Mouse (Mus musculus) heart, embryonic 14.5 days (tissue): ENCODE measurements around the gene Grik3. TPM values are rescaled to one million over a fixed set of nuclear protein-coding genes. Genes with fewer than 3 reads are reported as not detected.

Experiments
- ATAC-seq: fragments of 200-750 bp; cut with Nextera tagmentation; 2 replicates; pipeline ENCODE4 v1.8.0; 2017; ENCODE audit warnings: low read depth, moderate TSS enrichment; ENCODE audit not compliant: insufficient number of reproducible peaks, insufficient read depth, low FRiP score
- H3K27ac ChIP-seq, 2 experiments: fragments of 200-500 bp in 1 of 2; fragments of 300-500 bp in 1 of 2; sonication (generic) in 1 of 2; replicated peaks in 1 of 2; 2 replicates each; pipeline ENCODE4 v1.5.1; 2012 to 2014; ENCODE audit warnings: low read depth in 2 of 2, low read length in 2 of 2, control low read depth in 1 of 2, mild to moderate bottlenecking in 1 of 2, mixed read lengths in 1 of 2; ENCODE audit not compliant: control insufficient read depth in 1 of 2, insufficient read depth in 1 of 2
- H3K27me3 ChIP-seq: fragments of 300-500 bp; sonication (generic); 2 replicates; pipeline ENCODE4 v1.6.1; 2014; ENCODE audit warnings: mild to moderate bottlenecking, low read length, control low read depth; ENCODE audit not compliant: control insufficient read depth, insufficient read depth
- H3K36me3 ChIP-seq: fragments of 300-500 bp; sonication (generic); 2 replicates; pipeline ENCODE4 v1.6.1; 2014; ENCODE audit warnings: mild to moderate bottlenecking, control low read depth, low read length, mixed read lengths; ENCODE audit not compliant: control insufficient read depth, insufficient read depth
- H3K4me1 ChIP-seq, 2 experiments: fragments of 200-500 bp in 1 of 2; fragments of 300-500 bp in 1 of 2; sonication (generic) in 1 of 2; 2 replicates each; pipeline ENCODE4 v1.6.1; 2012 to 2014; ENCODE audit warnings: low read length in 2 of 2, control low read depth in 1 of 2, mixed read lengths in 1 of 2; ENCODE audit not compliant: control insufficient read depth in 2 of 2, insufficient read depth in 2 of 2
- H3K4me2 ChIP-seq: fragments of 300-500 bp; sonication (generic); 2 replicates; pipeline ENCODE4 v1.6.1; 2014; ENCODE audit warnings: mild to moderate bottlenecking, low read length
- H3K4me3 ChIP-seq, 2 experiments: fragments of 200-500 bp in 1 of 2; fragments of 300-500 bp in 1 of 2; sonication (generic) in 1 of 2; 2 replicates each; pipeline ENCODE4 v1.5.1; 2012 to 2014; ENCODE audit warnings: low read length in 2 of 2, mild to moderate bottlenecking in 2 of 2, control low read depth in 1 of 2, low read depth in 1 of 2, moderate library complexity in 1 of 2; ENCODE audit not compliant: control insufficient read depth in 1 of 2, insufficient read depth in 1 of 2
- H3K9ac ChIP-seq: fragments of 300-500 bp; sonication (generic); 2 replicates; pipeline ENCODE4 v1.6.1; 2014; ENCODE audit warnings: mild to moderate bottlenecking, low read length
- H3K9me3 ChIP-seq: fragments of 300-500 bp; sonication (generic); 2 replicates; pipeline ENCODE4 v1.6.1; 2016; ENCODE audit warnings: low read length, control low read depth; ENCODE audit not compliant: control insufficient read depth
- WGBS: fragments of 180-500 bp; shearing (Covaris S2); extraction: QIAGEN DNeasy Blood & Tissue Kit; methylation state at CpG from one replicate; pipeline ENCODE4 v1.1.7; 2014; 5-methylcytosine and 5-hydroxymethylcytosine counted together
- polyA plus RNA-seq: library from polyadenylated mRNA; unstranded; fragments of >200 nt; fragmentation: Nextera tagmentation; extraction: Ambion mirVana; gene quantifications from 2 replicates; pipeline ENCODE4 v1.2.1, GENCODE M21; 2014

The Grik3 gene
- polyA plus RNA-seq, 1 experiment from 2014 or later: 0.22 TPM

DNA sequence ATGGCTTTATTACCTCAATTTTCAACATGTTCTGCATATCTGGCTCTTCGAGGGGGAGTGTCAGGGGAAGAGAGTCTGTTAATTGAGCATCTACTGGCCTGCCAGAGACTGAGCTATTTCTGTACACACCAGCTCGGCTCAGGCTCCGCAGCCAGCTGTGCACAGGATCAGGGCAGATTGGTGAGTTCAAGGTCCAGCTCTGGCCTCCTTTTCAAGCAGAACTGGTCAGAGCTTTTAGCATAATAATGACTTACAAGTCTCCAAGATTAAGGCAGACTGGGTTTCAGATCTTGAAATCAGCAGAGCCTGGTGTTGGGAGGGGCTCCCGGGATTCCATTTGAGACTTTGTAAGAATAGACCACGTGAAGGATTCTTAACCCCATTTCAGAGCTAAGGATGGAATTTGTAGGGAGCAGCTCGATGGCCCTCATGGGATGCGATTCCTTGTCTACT, 55.3 kb downstream of the Grik3 start:
- Histone ChIP-seq H3K27me3 (peaks cover 10% of the 10 kb centered on the region), H3K4me1 (no peaks in the 10 kb centered on the region), H3K9ac (no peak overlapping the region), H3K4me3 (no peak overlapping the region), H3K9me3 (0 out of 2 replicates have a peak, but pooled peaks cover 6% of the 10 kb centered on the region), H3K27ac (no peak overlapping the region), H3K36me3 (no peaks in the 10 kb centered on the region), H3K4me2 (no peak overlapping the region)
- WGBS: 48% methylated on average over 7 of the region's 7 CpGs
- ATAC-seq: no peak

DNA sequence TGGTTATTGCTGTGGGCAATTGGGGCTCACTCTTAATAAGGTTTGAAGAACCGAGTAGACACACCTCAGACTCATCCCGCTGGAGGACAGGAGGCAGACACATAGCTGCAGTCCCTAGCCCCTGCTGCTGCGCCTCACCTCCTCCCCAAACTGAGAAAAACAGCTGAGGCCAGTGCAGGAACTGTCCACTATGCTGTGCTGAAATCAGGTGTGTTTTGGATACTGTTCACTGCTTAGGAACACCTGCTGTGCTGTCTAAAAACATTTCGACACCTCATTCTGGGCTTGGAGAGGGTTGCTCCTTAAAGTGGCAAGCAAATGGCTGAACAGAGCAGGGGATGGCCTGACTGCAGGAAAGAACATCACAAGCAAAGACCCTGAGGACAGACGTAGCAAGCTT, 57.7 kb downstream of the Grik3 start:
- 35% methylated on average over 5 of the region's 5 CpGs for WGBS

DNA sequence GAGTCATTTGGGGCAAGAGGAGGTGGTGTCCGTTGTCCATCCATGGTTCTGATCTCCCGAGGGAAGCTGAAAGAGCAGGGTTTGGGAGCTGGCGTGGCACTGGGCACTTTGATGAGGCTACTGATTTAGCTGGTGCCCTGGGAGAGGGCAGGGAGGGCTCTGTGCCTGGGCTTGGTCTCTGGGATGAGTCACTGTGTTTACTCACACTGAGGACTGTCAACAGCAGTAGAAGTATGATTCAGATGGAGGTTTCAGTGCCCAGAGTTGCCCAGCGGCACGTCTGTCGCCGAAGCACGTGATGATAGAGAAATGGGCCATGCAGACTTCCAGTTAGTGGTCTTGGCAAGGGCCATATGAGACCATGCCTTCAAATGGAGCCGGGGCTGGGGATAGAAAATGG, 63.3 kb downstream of the Grik3 start:
- H3K9ac ChIP-seq: no peak overlapping the region
- no peaks in the 10 kb centered on the region for H3K9me3 ChIP-seq
- ATAC-seq: no peak
- H3K4me2 ChIP-seq: no peak overlapping the region
- WGBS: 85% methylated on average over 9 of the region's 9 CpGs
- no peaks in the 10 kb centered on the region for H3K27me3 ChIP-seq
- H3K27ac ChIP-seq: no peak overlapping the region
- no peaks in the 10 kb centered on the region for H3K4me1 ChIP-seq
- no peaks in the 10 kb centered on the region for H3K36me3 ChIP-seq
- H3K4me3 ChIP-seq: no peak overlapping the region

More for the DNA sequence above, 57.7 kb downstream of the Grik3 start:
- Histone ChIP-seq H3K4me3 (no peak overlapping the region), H3K9me3 (0 out of 2 replicates have a peak, but pooled peaks cover 6% of the 10 kb centered on the region), H3K4me1 (no peaks in the 10 kb centered on the region), H3K9ac (no peak overlapping the region), H3K27me3 (peaks cover 10% of the 10 kb centered on the region), H3K4me2 (no peak overlapping the region), H3K27ac (no peak overlapping the region), H3K36me3 (no peaks in the 10 kb centered on the region)
- no peak for ATAC-seq

DNA sequence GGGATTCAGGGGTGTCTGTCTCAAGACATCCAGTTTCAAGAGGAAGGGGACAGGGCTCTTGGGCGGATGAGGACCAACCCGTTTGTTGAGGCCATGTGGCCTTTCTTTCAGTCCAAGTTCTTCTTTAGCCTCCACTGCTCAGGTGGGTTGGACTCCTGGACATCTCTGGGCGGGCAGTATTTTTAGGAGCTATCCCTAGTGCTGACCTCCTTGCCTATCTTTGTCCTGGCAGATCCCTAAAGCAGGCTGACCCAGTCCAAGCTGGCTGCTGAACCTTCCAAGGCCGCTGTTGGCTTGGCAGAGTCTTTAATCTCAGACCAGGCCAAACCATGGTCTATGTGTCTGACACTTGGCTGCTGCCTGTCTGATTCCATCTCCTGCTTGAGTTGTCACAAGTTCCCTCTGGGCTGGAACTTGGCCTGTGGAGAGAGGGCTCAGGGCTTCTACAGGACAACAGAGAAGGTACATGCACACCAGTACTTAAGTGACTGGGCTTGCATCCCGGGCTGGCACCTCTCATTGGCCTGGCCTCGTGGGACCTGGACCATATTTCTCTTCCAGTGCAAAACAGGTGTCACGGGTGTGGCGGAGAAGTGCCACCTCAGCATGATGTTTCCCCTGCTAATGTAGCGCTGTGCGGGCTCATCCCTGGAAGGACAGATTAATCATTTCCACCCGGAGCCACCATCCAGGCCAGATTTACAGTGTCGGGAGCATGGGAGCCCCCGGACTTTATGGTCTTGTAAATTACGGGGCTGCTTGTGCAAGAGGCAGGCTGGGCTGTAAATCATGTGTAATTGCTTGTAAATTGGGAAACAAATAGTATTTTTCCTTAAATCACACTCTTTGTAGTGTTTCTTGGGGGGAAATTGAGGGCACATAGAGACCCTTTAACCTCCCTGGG, 66.2 kb downstream of the Grik3 start:
- WGBS: 76% methylated on average over 14 of the region's 14 CpGs
- no peaks in the 10 kb centered on the region for H3K36me3 ChIP-seq
- H3K4me3 ChIP-seq: no peak overlapping the region
- H3K27me3 ChIP-seq: no peaks in the 10 kb centered on the region
- no peak for ATAC-seq
- H3K9me3 ChIP-seq: no peaks in the 10 kb centered on the region
- H3K4me2 ChIP-seq: no peak overlapping the region
- H3K9ac ChIP-seq: no peak overlapping the region
- no peak overlapping the region for H3K27ac ChIP-seq
- no peaks in the 10 kb centered on the region for H3K4me1 ChIP-seq

DNA sequence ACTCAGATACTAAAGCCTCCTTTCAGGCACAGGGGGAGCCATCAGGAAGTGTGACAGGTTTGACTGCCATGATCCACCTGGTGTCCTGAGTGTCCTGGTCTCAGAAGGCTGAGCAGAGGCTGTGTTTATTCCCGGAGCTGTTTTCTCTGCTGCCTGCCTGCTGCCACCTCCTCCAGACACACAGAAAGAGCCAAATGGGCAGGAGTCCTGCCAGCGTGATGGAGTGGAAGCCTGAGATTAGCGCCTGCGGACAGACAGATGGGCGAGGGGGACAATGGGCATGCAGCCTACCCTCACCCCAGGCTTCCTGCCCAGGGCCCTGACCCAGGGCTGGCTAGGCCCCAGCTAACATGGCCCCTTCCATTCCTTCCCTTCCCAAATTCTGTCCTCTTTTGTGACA, 69.1 kb downstream of the Grik3 start:
- Histone ChIP-seq H3K4me2 (no peak overlapping the region), H3K9ac (no peak overlapping the region), H3K9me3 (no peaks in the 10 kb centered on the region), H3K36me3 (no peaks in the 10 kb centered on the region), H3K27me3 (no peaks in the 10 kb centered on the region), H3K27ac (no peak overlapping the region), H3K4me1 (no peaks in the 10 kb centered on the region; a peak in 1 of 4 replicates), H3K4me3 (no peak overlapping the region)
- no peak for ATAC-seq
- WGBS: 54% methylated on average over 5 of the region's 5 CpGs

DNA sequence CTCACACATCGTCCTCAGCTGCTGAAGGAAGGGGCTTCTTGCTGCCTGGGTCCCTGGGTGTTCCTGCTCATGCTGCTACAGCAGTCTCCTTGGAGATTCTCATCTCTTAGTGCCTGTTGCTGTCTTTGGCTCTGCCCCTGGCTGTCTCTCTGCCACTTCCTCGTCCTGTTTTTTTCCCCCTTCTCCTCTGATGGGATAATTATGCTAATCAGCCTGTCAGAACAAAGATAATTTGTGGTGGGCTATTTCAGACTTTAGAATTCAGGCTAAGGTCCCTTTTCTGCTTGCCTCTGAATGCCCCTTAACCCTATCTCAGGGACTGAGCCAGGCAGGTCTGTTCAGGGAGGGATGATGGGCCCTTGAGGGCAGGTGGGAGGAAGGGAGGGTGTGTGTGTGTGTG, 70.3 kb downstream of the Grik3 start:
- ATAC-seq: no peak

DNA sequence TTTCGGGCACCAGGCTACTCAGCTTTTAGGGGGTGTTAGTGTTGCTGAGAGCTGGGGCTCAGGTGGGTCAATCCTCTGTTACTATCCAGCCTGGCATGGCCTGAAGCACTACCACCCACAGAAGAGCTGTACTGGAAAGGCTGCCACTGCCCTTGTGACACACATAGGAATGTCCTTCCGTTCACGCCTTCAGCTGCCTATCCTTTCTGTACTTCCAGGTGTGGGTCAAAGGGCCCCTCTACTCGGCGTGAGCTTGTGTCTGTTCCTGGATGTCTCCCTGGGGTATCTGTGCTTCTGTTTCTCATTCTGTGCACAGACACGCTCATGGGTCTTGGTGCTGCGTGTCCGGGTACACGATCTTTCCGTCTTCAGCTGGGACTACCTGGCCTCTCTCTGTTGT, 73.1 kb downstream of the Grik3 start:
- Histone ChIP-seq H3K27ac (no peak overlapping the region), H3K4me3 (no peak overlapping the region), H3K9me3 (no peaks in the 10 kb centered on the region), H3K9ac (no peak overlapping the region), H3K36me3 (no peaks in the 10 kb centered on the region), H3K4me2 (no peak overlapping the region), H3K4me1 (no peaks in the 10 kb centered on the region; a peak in 1 of 4 replicates), H3K27me3 (no peaks in the 10 kb centered on the region; the same call in 1 of the 2 replicates)
- WGBS: 84% methylated on average over 10 of the region's 10 CpGs
- ATAC-seq: no peak

More for the DNA sequence above, 70.3 kb downstream of the Grik3 start:
- Histone ChIP-seq H3K36me3 (no peaks in the 10 kb centered on the region), H3K27ac (no peak overlapping the region), H3K9ac (no peak overlapping the region), H3K9me3 (no peaks in the 10 kb centered on the region), H3K27me3 (no peaks in the 10 kb centered on the region), H3K4me1 (no peaks in the 10 kb centered on the region; a peak in 1 of 4 replicates), H3K4me2 (no peak overlapping the region), H3K4me3 (no peak overlapping the region)
- 28% methylated on average over 2 of the region's 2 CpGs for WGBS
